Mouse (Mus musculus): Measurements from ENCODE around the gene Tomm70a. TPM values are rescaled to one million over a fixed set of nuclear protein-coding genes. Genes with fewer than 3 reads are reported as not detected.

Tomm70a gene
- polyA plus RNA-seq (2015; fragmentation: Nextera tagmentation; extraction: Ambion mirVana): 22.8 and 24.1 TPM in 2 replicates

DNA sequence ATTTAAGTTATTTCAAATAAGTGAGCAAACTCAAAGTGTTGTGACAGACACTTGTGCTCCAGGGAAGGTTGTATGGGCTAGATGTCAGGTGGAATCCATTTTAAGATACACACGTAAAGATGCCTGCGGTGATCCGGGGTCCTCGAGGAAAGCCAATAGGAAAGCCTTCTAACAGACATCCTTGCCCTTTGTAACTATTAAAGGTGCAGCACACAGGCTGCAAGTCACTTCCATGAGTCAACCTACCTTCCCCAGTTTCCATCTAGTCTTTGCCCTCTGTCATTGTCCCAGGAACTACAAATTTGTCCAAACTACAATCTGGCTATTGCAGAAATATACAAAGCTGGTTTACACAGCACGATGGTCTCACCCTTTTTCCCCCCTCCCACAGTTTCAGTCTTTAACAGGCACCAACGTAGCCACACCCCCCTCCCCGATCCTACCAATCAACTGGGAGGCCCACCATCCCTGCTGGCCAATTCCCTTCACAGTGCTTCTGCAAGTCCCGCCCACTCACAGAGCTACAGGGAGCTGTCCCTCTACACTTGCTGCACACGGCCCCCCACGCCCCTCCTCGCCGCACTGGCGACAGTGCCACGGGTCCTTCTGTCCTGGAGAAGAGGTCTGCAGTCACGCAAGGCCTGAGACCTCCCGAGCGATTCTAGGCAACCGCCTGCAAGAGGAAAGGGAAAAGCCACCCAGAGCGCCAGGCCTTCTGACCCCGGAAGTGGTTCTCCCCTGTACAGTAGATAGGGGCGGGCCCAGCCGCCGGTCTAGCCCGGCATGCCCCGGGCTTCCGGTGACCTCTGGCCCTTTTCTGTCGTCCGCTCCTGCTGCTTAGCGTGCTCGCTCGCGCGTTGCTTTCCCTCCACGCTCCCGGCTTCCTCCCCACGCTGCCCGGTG, at the start of gene Tomm70a:
Tomm70a (plus strand) TSS at position 791 of the 903 bp plus-strand sequence.

DNA sequence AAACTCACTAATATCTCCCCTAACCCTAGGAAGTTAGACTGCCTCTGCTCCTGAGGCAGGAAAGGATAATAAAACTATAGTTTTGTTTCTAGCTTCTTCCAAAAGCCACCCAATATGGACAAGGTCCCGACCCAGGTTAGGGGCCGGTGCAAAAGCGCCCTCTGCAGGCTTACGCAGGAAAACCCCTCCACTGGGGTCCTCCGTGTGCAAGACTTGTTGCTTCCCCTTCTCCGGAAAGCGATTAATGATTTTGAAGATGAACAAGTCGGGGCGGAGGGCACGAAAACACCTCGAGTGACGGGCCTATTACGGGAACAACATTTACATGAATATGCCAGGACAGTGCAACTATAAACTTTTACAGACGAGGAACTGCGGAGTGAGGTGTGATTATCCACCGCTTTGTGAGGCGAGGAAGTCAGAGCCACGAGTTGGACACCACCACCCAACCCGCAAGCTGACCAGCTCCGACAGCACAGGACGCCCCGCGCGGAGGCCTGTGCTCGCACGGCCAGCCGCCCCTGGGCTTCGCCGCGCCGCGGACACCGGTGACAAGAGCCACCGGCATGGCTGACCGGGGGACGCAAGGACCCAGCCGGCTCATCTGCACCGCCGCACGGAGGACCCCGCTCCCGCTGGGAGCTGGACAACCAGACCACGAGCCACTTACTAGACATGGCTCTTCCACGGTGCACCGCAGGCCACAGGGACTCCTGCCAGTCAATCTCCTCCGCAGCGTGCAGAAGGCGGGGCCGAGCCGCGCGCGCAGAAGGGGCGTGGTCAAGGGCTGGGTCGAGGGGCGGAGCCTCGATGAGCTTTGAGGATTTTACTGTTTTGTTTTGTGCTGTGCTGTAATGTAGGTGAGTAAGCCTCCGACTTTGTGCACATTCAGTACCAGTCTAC, 45.4 kb downstream of the Tomm70a start, which contains the start of gene Nit2:
Nit2 (minus strand) TSS at position 731 of the 903 bp plus-strand sequence.

Other genes with a start within 250 kb of the Tomm70a start
- 3.8 TPM in 2 replicates for gene Tmem45a, start 235.5 kb upstream of the Tomm70a start, polyA plus RNA-seq (2015; fragmentation: Nextera tagmentation; extraction: Ambion mirVana)
- not detected in 2 replicates for gene Lnp1, start 193.6 kb upstream of the Tomm70a start, polyA plus RNA-seq (2015; fragmentation: Nextera tagmentation; extraction: Ambion mirVana)
- 0.12 and 0.69 TPM in 2 replicates for gene Tmem45a2, start 50.3 kb upstream of the Tomm70a start, polyA plus RNA-seq (2015; fragmentation: Nextera tagmentation; extraction: Ambion mirVana)
- 30.8 and 35.1 TPM in 2 replicates for gene Nit2, start 45.6 kb downstream of the Tomm70a start, polyA plus RNA-seq (2015; fragmentation: Nextera tagmentation; extraction: Ambion mirVana)
- 14.8 and 14.9 TPM in 2 replicates for gene Tbc1d23, start 109.8 kb downstream of the Tomm70a start, polyA plus RNA-seq (2015; fragmentation: Nextera tagmentation; extraction: Ambion mirVana)
- not detected in 2 replicates for gene Tmem30c, start 171.2 kb downstream of the Tomm70a start, polyA plus RNA-seq (2015; fragmentation: Nextera tagmentation; extraction: Ambion mirVana)
- 8.7 and 12.0 TPM in 2 replicates for gene Filip1l, start 231.4 kb downstream of the Tomm70a start, polyA plus RNA-seq (2015; fragmentation: Nextera tagmentation; extraction: Ambion mirVana)